Mouse (Mus musculus): ENCODE results near the gene Cdkl1. TPM values are rescaled to one million over a fixed set of nuclear protein-coding genes. Genes with fewer than 3 reads are reported as not detected.
A peak's percentile ranks its signal among the peaks of the same experiment; 100 is the strongest.

Gene Cdkl1
- total and polyA plus RNA-seq, 2 experiments from 2014 or later, result 26.7 to 28.3 TPM

DNA sequence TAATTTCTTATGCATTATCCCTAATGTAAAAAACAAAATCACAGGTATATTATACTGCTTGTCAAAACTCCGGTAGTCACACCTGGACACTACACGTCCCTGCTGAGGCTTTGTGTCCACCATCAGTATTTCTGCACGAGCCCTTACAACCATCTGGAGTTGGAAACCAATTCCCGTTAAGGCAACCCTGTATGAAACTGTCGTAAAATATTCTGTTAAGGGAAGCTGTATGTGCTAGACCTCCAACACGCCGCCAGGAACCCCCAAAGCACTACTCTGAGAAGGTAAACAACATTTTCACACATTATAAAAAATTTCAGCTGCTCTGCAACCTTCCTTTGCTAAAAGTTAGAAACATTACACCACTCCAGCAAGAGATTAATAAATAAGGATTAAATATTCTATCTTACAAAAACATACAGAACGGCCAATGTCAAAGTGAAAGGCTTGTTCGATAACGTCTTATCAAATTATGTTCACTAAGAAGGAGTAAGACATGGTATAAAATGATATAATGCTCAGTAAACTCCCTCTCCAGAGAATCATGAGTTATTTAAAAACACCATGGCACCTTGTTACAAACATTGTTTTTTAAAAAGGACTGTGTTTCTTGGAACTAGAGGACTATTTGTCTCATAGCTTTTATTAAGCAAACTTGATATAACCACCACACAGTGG, 13.5 kb upstream of the Cdkl1 start:
- Histone ChIP-seq H3K4me2 (ENCODE audit: low read depth, low read length) (no peak overlapping the region), H3K4me1 (ENCODE audit: insufficient read depth, low read length) (no peaks in the 10 kb centered on the region), H3K27me3 (ENCODE audit: insufficient read depth, low read length) (no peaks in the 10 kb centered on the region), H3K27ac (no peak overlapping the region), H3K9ac (replicated peaks; ENCODE audit: low read length) (no peak overlapping the region), H3K36me3 (ENCODE audit: insufficient read depth, low read length) (peaks cover 20% of the 10 kb centered on the region; the same call in 1 of the 2 replicates), H3K4me3 (ENCODE audit: low read length) (no peak overlapping the region), H3K9me3 (ENCODE audit: low read length) (no peaks in the 10 kb centered on the region)
- no peak for TF ChIP-seq CTCF (IDR thresholded peaks at IDR 0.05; ENCODE audit: low read depth)
- ATAC-seq (no peak), DNase-seq (ENCODE audit: low spot score) (no peak)
- WGBS, result 93% methylated on average over 10 of the region's 10 CpGs

DNA sequence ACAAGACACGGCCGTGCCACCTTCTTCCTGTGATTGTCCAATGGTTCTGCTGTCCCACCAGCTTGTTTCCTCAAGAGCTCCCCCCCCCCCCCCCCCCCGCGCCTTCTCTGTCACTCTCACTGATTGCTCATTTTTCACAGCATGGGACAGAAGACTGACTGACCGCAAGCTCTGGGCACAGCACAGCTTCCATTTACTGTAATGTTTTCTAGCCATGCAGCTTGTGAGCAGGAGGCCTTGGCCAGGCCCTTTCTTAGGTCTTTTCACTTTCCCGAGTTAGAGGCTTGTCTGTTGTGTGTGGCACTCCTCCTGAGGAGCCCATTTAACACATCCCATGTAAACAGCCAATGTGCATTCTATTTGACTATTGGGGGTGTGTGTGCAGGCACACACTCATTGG, 12.1 kb upstream of the Cdkl1 start:
- no peaks in the 10 kb centered on the region for H3K27me3 ChIP-seq (ENCODE audit: insufficient read depth, low read length)
- no peaks in the 10 kb centered on the region for H3K9me3 ChIP-seq (ENCODE audit: low read length)
- no peak overlapping the region for H3K27ac ChIP-seq
- H3K36me3 ChIP-seq (ENCODE audit: insufficient read depth, low read length), result peaks cover 8% of the 10 kb centered on the region; the same call in 1 of the 2 replicates
- H3K9ac ChIP-seq (replicated peaks; ENCODE audit: low read length), result no peak overlapping the region
- ATAC-seq (no peak), DNase-seq (ENCODE audit: low spot score) (no peak)
- H3K4me3 ChIP-seq (ENCODE audit: low read length), result no peak overlapping the region
- TF ChIP-seq CTCF (IDR thresholded peaks at IDR 0.05; ENCODE audit: low read depth), result no peak
- no peaks in the 10 kb centered on the region for H3K4me1 ChIP-seq (ENCODE audit: insufficient read depth, low read length)
- WGBS, result 84% methylated on average over 4 of the region's 6 CpGs
- H3K4me2 ChIP-seq (ENCODE audit: low read depth, low read length), result no peak overlapping the region

DNA sequence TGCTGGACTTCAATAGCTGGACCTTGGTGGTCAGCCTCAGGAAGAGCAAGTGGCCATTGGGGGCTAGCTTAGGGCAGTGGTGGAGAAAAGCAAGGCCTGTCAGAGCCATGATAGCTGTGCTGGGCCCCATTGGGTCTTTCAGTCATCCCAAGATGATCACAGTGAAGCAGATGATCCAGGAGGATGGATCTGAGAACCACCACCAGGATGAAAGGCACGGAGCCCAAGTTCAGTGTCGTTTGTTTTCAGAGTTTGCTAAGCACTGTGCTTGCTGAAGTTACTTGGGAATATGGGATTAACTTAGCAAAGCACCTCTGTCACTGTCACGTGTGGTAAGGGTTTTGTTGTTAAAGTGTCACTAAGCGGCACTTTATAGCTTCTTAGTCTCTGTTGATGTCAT, 9.5 kb upstream of the Cdkl1 start:
- H3K9ac ChIP-seq (replicated peaks; ENCODE audit: low read length), result no peak overlapping the region
- no peak for TF ChIP-seq CTCF (IDR thresholded peaks at IDR 0.05; ENCODE audit: low read depth)
- no peaks in the 10 kb centered on the region; the same call in 1 of the 2 replicates for H3K36me3 ChIP-seq (ENCODE audit: insufficient read depth, low read length)
- 87% methylated on average over 4 of the region's 4 CpGs for WGBS
- no peak for DNase-seq (ENCODE audit: low spot score)
- H3K27ac ChIP-seq, result no peak overlapping the region
- no peaks in the 10 kb centered on the region for H3K9me3 ChIP-seq (ENCODE audit: low read length)
- no peak for ATAC-seq
- no peaks in the 10 kb centered on the region for H3K4me1 ChIP-seq (ENCODE audit: insufficient read depth, low read length)
- no peaks in the 10 kb centered on the region for H3K27me3 ChIP-seq (ENCODE audit: insufficient read depth, low read length)
- H3K4me3 ChIP-seq (ENCODE audit: low read length), result no peak overlapping the region
- no peak overlapping the region for H3K4me2 ChIP-seq (ENCODE audit: low read depth, low read length)

DNA sequence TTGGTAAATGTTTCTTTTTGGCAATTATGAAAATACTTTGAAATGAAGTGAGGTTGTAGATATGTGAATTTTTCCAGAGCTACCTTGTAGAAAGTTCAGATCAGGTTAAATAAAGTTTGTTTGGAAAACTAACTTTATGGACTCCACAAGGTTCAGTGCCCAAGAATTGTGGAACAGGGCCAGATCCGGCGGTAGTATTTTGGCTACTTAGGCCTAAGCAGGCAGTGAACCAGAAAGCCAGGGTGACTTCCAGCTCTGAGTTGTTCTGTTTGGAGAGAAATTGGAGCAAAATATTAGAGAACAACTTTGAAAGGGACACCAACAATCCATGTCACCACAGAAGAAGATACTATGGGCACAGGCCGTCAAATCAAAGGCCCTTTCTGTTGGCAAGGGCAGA, 5.2 kb upstream of the Cdkl1 start:
- H3K27ac ChIP-seq, result no peak overlapping the region
- 65% methylated on average over 3 of the region's 3 CpGs for WGBS
- no peaks in the 10 kb centered on the region for H3K9me3 ChIP-seq (ENCODE audit: low read length)
- no peaks in the 10 kb centered on the region for H3K36me3 ChIP-seq (ENCODE audit: insufficient read depth, low read length)
- no peak for TF ChIP-seq CTCF (IDR thresholded peaks at IDR 0.05; ENCODE audit: low read depth)
- H3K4me1 ChIP-seq (ENCODE audit: insufficient read depth, low read length), result 0 out of 2 replicates have a peak, but pooled peaks cover 3% of the 10 kb centered on the region
- no peak for ATAC-seq
- no peak overlapping the region for H3K9ac ChIP-seq (replicated peaks; ENCODE audit: low read length)
- no peak for DNase-seq (ENCODE audit: low spot score)
- H3K27me3 ChIP-seq (ENCODE audit: insufficient read depth, low read length), result no peaks in the 10 kb centered on the region
- no peak overlapping the region for H3K4me2 ChIP-seq (ENCODE audit: low read depth, low read length)
- H3K4me3 ChIP-seq (ENCODE audit: low read length), result no peak overlapping the region

DNA sequence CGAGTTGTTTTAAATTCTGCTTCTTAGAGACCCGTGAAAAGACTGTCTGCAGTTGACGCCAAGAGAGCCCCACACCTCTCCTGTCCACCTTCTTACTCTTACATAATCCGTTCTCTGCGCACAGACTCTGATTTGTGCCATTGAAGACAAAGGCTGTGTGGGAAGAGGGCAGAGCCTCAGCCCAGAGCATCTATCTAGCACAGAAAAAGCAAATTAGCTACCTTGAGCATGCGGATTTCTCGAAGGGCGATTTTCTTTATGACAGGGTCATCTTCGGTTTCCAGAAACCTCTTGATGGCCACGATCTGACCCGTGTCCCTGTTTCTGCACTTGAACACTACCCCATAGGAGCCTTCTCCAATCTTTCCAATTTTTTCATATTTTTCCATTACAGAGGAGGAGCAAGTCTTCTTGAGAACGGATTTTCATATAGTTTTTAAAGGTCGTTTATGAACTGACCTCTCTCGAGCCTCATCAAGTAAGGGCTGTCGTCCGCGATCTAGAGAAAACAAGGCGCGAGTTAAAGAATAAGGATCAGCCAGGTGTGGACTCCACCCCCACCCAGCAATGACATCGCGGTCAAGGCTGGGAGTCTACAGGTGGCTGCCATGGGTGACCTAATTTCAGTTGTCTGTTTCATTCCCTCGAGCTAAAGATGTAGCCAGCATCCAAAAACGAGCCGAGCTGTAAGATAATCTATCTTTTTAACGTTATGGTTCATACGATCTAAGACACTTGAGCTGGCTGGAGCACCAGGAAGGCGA, 1.1 kb downstream of the Cdkl1 start:
- peak; percentile 46 for ATAC-seq
- Histone ChIP-seq H3K27me3 (ENCODE audit: insufficient read depth, low read length) (no peaks in the 10 kb centered on the region), H3K4me2 (ENCODE audit: low read depth, low read length) (peak overlapping the region; percentile 99), H3K27ac (peak overlapping the region; percentile 80), H3K4me3 (ENCODE audit: low read length) (peak overlapping the region; percentile 59), H3K36me3 (ENCODE audit: insufficient read depth, low read length) (no peaks in the 10 kb centered on the region), H3K9ac (replicated peaks; ENCODE audit: low read length) (peak overlapping the region; percentile 73), H3K4me1 (ENCODE audit: insufficient read depth, low read length) (0 out of 2 replicates have a peak, but pooled peaks cover 3% of the 10 kb centered on the region), H3K9me3 (ENCODE audit: low read length) (no peaks in the 10 kb centered on the region)
- DNase-seq (ENCODE audit: low spot score), result peak; percentile 33
- 30% methylated on average over 27 of the region's 27 CpGs for WGBS
- TF ChIP-seq CTCF (IDR thresholded peaks at IDR 0.05; ENCODE audit: low read depth), result no peak

DNA sequence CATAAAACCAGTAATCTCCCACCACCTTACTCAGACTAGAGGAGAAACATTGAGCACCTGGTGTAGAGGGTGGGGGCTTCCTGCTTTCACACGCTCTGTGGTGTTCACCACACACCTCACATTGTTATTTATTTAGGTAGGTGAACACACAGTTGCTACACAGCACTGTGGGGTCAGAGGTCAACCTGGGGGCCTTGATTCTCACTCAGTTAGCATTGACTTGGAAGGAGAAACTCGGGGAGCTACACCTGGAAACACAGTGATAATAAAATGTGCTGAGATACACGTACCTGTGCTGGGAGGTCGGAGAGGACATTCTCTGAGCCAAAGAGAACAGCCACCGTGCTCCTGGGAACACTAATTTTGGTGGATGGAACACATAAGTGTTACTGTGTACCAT, 2.7 kb downstream of the Cdkl1 start:
- Histone ChIP-seq H3K27me3 (ENCODE audit: insufficient read depth, low read length) (no peaks in the 10 kb centered on the region), H3K9ac (replicated peaks; ENCODE audit: low read length) (no peak overlapping the region), H3K4me2 (ENCODE audit: low read depth, low read length) (peak overlapping the region; percentile 99), H3K36me3 (ENCODE audit: insufficient read depth, low read length) (no peaks in the 10 kb centered on the region), H3K9me3 (ENCODE audit: low read length) (no peaks in the 10 kb centered on the region), H3K27ac (no peak overlapping the region), H3K4me3 (ENCODE audit: low read length) (no peak overlapping the region), H3K4me1 (ENCODE audit: insufficient read depth, low read length) (0 out of 2 replicates have a peak, but pooled peaks cover 3% of the 10 kb centered on the region)
- ATAC-seq (no peak), DNase-seq (ENCODE audit: low spot score) (no peak)
- no peak for TF ChIP-seq CTCF (IDR thresholded peaks at IDR 0.05; ENCODE audit: low read depth)
- 85% methylated on average over 5 of the region's 5 CpGs for WGBS

DNA sequence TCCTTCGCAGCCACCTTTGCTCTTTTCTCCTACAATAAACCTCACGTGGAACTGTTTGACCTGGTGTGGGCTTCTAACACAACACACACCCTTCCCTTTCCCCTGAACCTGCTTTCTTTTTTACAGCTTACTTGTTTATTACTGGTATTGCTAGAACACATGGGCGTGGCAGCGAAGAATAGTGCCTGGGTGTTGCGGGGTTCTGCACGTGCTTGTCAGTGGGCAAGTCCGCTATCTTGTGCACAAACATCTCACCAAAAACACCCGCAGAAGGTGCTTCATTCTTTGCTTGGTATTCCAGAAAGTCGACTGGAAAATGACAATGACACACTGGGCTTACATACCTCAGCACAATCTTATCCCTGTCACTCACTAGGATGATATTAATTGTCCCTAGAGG, 5.6 kb downstream of the Cdkl1 start:
- no peak overlapping the region for H3K9ac ChIP-seq (replicated peaks; ENCODE audit: low read length)
- H3K27ac ChIP-seq, result no peak overlapping the region
- H3K4me1 ChIP-seq (ENCODE audit: insufficient read depth, low read length), result no peaks in the 10 kb centered on the region
- ATAC-seq (no peak), DNase-seq (ENCODE audit: low spot score) (no peak)
- H3K4me3 ChIP-seq (ENCODE audit: low read length), result no peak overlapping the region
- WGBS, result 88% methylated on average over 9 of the region's 9 CpGs
- H3K36me3 ChIP-seq (ENCODE audit: insufficient read depth, low read length), result no peaks in the 10 kb centered on the region
- no peaks in the 10 kb centered on the region for H3K9me3 ChIP-seq (ENCODE audit: low read length)
- no peak for TF ChIP-seq CTCF (IDR thresholded peaks at IDR 0.05; ENCODE audit: low read depth)
- no peak overlapping the region for H3K4me2 ChIP-seq (ENCODE audit: low read depth, low read length)
- H3K27me3 ChIP-seq (ENCODE audit: insufficient read depth, low read length), result no peaks in the 10 kb centered on the region
